Mouse (Mus musculus): ENCODE data around the gene Atp5g2. TPM values are rescaled to one million over a fixed set of nuclear protein-coding genes. Genes with fewer than 3 reads are reported as not detected.

Gene Atp5g2
- polyA plus RNA-seq, 1 experiment = 253 TPM

- DNase-seq (ENCODE audit: low read depth in 1 of 2, low spot score in 2 of 2) = no peak
- 34% methylated on average over 4 of the region's 4 CpGs for WGBS
- Histone ChIP-seq H3K4me1 (ENCODE audit: control insufficient read depth, insufficient read depth, insufficient read length) (no peaks in the 10 kb centered on the region), H3K4me3 (ENCODE audit: extremely low read depth, insufficient read depth, insufficient read length) (no peak overlapping the region), H3K36me3 (ENCODE audit: control insufficient read depth, insufficient read depth, low read length) (no peaks in the 10 kb centered on the region), H3K27ac (ENCODE audit: insufficient read depth, low read length) (no peak overlapping the region), H3K27me3 (ENCODE audit: control insufficient read depth, insufficient read depth, low read length) (no peaks in the 10 kb centered on the region; the same call in 1 of the 2 replicates)
- TF ChIP-seq POLR2A (IDR thresholded peaks at IDR 0.05; ENCODE audit: low read depth, low read length) = no peak
- no peak for TF ChIP-seq CTCF (IDR thresholded peaks at IDR 0.05; ENCODE audit: extremely low read depth, insufficient read depth, insufficient read length, insufficient replicate concordance)
Measured at GRCm38 (mm10) chr15:102685791-102686190, 13.6 kb upstream of the Atp5g2 start.

GRCm38 (mm10) chr15:102683670-102684069 is 11.5 kb upstream of the Atp5g2 start:
- 10% methylated on average over 1 of the region's 1 CpGs for WGBS
- Histone ChIP-seq H3K36me3 (ENCODE audit: control insufficient read depth, insufficient read depth, low read length) (no peaks in the 10 kb centered on the region), H3K4me1 (ENCODE audit: control insufficient read depth, insufficient read depth, insufficient read length) (no peaks in the 10 kb centered on the region), H3K27ac (ENCODE audit: insufficient read depth, low read length) (no peak overlapping the region), H3K4me3 (ENCODE audit: extremely low read depth, insufficient read depth, insufficient read length) (no peak overlapping the region), H3K27me3 (ENCODE audit: control insufficient read depth, insufficient read depth, low read length) (no peaks in the 10 kb centered on the region)
- DNase-seq (ENCODE audit: low read depth in 1 of 2, low spot score in 2 of 2) = no peak
- TF ChIP-seq CTCF (IDR thresholded peaks at IDR 0.05; ENCODE audit: extremely low read depth, insufficient read depth, insufficient read length, insufficient replicate concordance) = no peak
- TF ChIP-seq POLR2A (IDR thresholded peaks at IDR 0.05; ENCODE audit: low read depth, low read length) = no peak

DNA sequence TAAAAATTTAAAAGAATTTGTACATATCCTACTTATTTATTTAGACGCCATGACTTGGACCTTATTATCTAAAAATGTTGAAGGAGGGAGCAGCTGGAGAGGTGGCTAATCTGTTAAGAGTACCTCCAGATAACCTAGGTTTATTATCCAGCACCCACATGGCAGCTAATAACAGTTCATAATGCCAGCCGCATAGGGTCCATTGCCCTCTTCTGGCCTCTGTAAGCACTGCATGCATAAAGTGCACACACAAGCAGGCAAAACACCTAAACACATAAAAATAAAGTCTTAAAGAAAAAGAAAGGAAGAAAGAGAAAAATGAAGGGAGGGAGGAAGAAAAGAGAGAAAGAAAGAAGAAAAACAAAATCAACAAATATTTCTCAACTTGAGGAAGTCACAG is 4.2 kb upstream of the Atp5g2 start:
- Histone ChIP-seq H3K4me1 (ENCODE audit: control insufficient read depth, insufficient read depth, insufficient read length) (no peaks in the 10 kb centered on the region), H3K27ac (ENCODE audit: insufficient read depth, low read length) (no peak overlapping the region), H3K27me3 (ENCODE audit: control insufficient read depth, insufficient read depth, low read length) (peaks cover 8% of the 10 kb centered on the region), H3K4me3 (ENCODE audit: extremely low read depth, insufficient read depth, insufficient read length) (no peak overlapping the region), H3K36me3 (ENCODE audit: control insufficient read depth, insufficient read depth, low read length) (no peaks in the 10 kb centered on the region)
- 91% methylated on average over 2 of the region's 2 CpGs for WGBS
- no peak for DNase-seq (ENCODE audit: low read depth in 1 of 2, low spot score in 2 of 2)
- TF ChIP-seq POLR2A (IDR thresholded peaks at IDR 0.05; ENCODE audit: low read depth, low read length) (no peak), CTCF (IDR thresholded peaks at IDR 0.05; ENCODE audit: extremely low read depth, insufficient read depth, insufficient read length, insufficient replicate concordance) (no peak)

DNA sequence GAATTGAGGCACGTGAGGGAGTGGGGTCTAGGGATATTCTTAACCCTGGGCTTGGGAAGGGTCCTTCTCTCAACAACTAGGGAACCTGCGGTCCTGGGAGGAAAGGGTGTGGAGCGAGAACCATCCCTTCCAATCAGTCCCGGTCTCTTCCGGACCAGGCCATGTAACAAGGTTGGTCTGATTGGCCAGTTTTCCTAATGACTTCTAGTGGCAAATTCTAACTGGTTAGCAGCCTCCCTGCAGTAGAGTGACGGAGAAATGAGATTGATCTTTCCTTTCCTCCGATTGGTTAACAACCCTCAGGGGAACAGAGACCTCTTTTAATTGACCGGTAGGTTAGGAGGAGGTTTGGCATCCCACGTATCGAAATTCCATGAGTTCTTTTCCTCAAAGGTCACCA is 1.4 kb upstream of the Atp5g2 start:
- no peak for TF ChIP-seq CTCF (IDR thresholded peaks at IDR 0.05; ENCODE audit: extremely low read depth, insufficient read depth, insufficient read length, insufficient replicate concordance)
- TF ChIP-seq POLR2A (IDR thresholded peaks at IDR 0.05; ENCODE audit: low read depth, low read length) = no peak

DNA sequence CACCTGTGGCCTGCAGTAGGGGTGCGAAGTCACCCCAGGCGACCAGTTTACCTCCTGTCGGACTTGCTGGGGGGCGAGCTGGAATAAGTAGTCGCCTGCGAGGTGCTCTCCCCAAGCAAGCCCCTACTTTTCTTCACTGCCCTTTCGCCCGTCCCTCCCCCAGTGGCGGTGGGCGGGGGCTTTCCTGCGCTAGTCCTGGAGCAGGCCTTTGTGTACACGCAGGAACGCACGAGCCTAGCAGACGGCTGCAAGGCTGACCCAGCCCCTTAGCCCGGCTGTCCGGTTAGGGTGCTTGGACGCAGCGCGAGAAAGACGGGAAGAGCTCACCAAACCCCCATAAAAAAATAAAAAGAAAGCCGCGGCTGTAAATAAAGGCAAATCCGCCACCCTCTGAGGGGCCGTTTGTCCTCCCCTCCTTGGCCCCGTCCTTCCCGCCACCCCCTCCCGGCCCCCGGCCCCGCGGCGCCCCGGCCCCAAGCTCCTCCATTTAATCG is 384 bp downstream of the Atp5g2 start:
- H3K4me1 ChIP-seq (ENCODE audit: control insufficient read depth, insufficient read depth, insufficient read length) = peaks cover 2% of the 10 kb centered on the region; the same call in 1 of the 2 replicates
- DNase-seq (ENCODE audit: low read depth in 1 of 2, low spot score in 2 of 2) = peak in 1 of 2 experiments; percentile 56
- peak overlapping the region; percentile 63; the same call in 1 of the 2 replicates for H3K27ac ChIP-seq (ENCODE audit: insufficient read depth, low read length)
- WGBS = 2% methylated on average over 34 of the region's 34 CpGs
- peak overlapping the region; percentile 48 for H3K4me3 ChIP-seq (ENCODE audit: extremely low read depth, insufficient read depth, insufficient read length)
- H3K27me3 ChIP-seq (ENCODE audit: control insufficient read depth, insufficient read depth, low read length) = peaks cover 8% of the 10 kb centered on the region
- TF ChIP-seq POLR2A (IDR thresholded peaks at IDR 0.05; ENCODE audit: low read depth, low read length) (no peak), CTCF (IDR thresholded peaks at IDR 0.05; ENCODE audit: extremely low read depth, insufficient read depth, insufficient read length, insufficient replicate concordance) (no peak)
- peaks cover under 1% of the 10 kb centered on the region for H3K36me3 ChIP-seq (ENCODE audit: control insufficient read depth, insufficient read depth, low read length)

More for the DNA sequence above, 1.4 kb upstream of the Atp5g2 start:
- Histone ChIP-seq H3K27ac (ENCODE audit: insufficient read depth, low read length) (no peak overlapping the region), H3K36me3 (ENCODE audit: control insufficient read depth, insufficient read depth, low read length) (no peaks in the 10 kb centered on the region), H3K4me3 (ENCODE audit: extremely low read depth, insufficient read depth, insufficient read length) (no peak overlapping the region), H3K4me1 (ENCODE audit: control insufficient read depth, insufficient read depth, insufficient read length) (peaks cover 2% of the 10 kb centered on the region; the same call in 1 of the 2 replicates), H3K27me3 (ENCODE audit: control insufficient read depth, insufficient read depth, low read length) (peaks cover 8% of the 10 kb centered on the region)
- no peak for DNase-seq (ENCODE audit: low read depth in 1 of 2, low spot score in 2 of 2)
- 45% methylated on average over 10 of the region's 10 CpGs for WGBS

- TF ChIP-seq CTCF (IDR thresholded peaks at IDR 0.05; ENCODE audit: extremely low read depth, insufficient read depth, insufficient read length, insufficient replicate concordance) = peak; percentile 99
- TF ChIP-seq POLR2A (IDR thresholded peaks at IDR 0.05; ENCODE audit: low read depth, low read length) = peak; percentile 60
- under 1% methylated on average over 52 of the region's 53 CpGs for WGBS
- peaks cover 8% of the 10 kb centered on the region for H3K27me3 ChIP-seq (ENCODE audit: control insufficient read depth, insufficient read depth, low read length)
- peaks cover 2% of the 10 kb centered on the region for H3K36me3 ChIP-seq (ENCODE audit: control insufficient read depth, insufficient read depth, low read length)
- H3K4me3 ChIP-seq (ENCODE audit: extremely low read depth, insufficient read depth, insufficient read length) = peak overlapping the region; percentile 77
- DNase-seq (ENCODE audit: low read depth in 1 of 2, low spot score in 2 of 2) = peak; percentile 91 to 96
- peaks cover 2% of the 10 kb centered on the region; the same call in 1 of the 2 replicates for H3K4me1 ChIP-seq (ENCODE audit: control insufficient read depth, insufficient read depth, insufficient read length)
- H3K27ac ChIP-seq (ENCODE audit: insufficient read depth, low read length) = peak overlapping the region; percentile 87
Measured at GRCm38 (mm10) chr15:102670767-102671575, 1.2 kb downstream of the Atp5g2 start.
